Mouse (Mus musculus) midbrain, embryonic 11.5 days (tissue): ENCODE data around the gene Tab1. TPM values are rescaled to one million over a fixed set of nuclear protein-coding genes. Genes with fewer than 3 reads are reported as not detected.
A peak's percentile ranks its signal among the peaks of the same experiment; 100 is the strongest.

ENCODE experiments used
- ATAC-seq: fragments of 200-750 bp; cut with Nextera tagmentation; 2 replicates; pipeline ENCODE4 v1.8.0; 2017; ENCODE audit warnings: moderate TSS enrichment, moderate library complexity; ENCODE audit not compliant: low FRiP score
- DNase-seq: peaks from one replicate; pipeline ENCODE4 v3.0.0; 2015; ENCODE audit warnings: low spot score; ENCODE audit errors: missing footprints
- H3K27ac ChIP-seq: fragments of 300-500 bp; sonication (generic); 2 replicates; pipeline ENCODE4 v1.5.1; 2014; ENCODE audit warnings: low read depth, low read length
- H3K27me3 ChIP-seq: fragments of 300-500 bp; sonication (generic); 2 replicates; pipeline ENCODE4 v1.6.1; 2014; ENCODE audit warnings: mild to moderate bottlenecking, low read length, moderate library complexity, mixed read lengths; ENCODE audit not compliant: control insufficient read depth, insufficient read depth
- H3K36me3 ChIP-seq: fragments of 300-500 bp; sonication (generic); 2 replicates; pipeline ENCODE4 v1.6.1; 2014; ENCODE audit warnings: mild to moderate bottlenecking, low read length, moderate library complexity, mixed read lengths; ENCODE audit not compliant: control insufficient read depth, insufficient read depth
- H3K4me1 ChIP-seq: fragments of 300-500 bp; sonication (generic); 2 replicates; pipeline ENCODE4 v1.6.1; 2014; ENCODE audit warnings: low read length; ENCODE audit not compliant: control insufficient read depth, insufficient read depth
- H3K4me2 ChIP-seq: fragments of 300-500 bp; sonication (generic); 2 replicates; pipeline ENCODE4 v1.6.1; 2014; ENCODE audit warnings: mild to moderate bottlenecking, moderate library complexity
- H3K4me3 ChIP-seq: fragments of 300-500 bp; sonication (generic); 2 replicates; pipeline ENCODE4 v1.5.1; 2014; ENCODE audit warnings: low read depth, low read length
- H3K9ac ChIP-seq: fragments of 300-500 bp; sonication (generic); 2 replicates; pipeline ENCODE4 v1.6.1; 2014; ENCODE audit warnings: low read length
- H3K9me3 ChIP-seq: fragments of 300-500 bp; sonication (generic); 2 replicates; pipeline ENCODE4 v1.6.1; 2016; ENCODE audit warnings: low read length; ENCODE audit not compliant: control insufficient read depth
- WGBS: fragments of 180-500 bp; shearing (Covaris S2); extraction: QIAGEN DNeasy Blood & Tissue Kit; methylation state at CpG from one replicate; pipeline ENCODE4 v1.1.7; 2014; 5-methylcytosine and 5-hydroxymethylcytosine counted together
- polyA plus RNA-seq: library from polyadenylated mRNA; unstranded; fragments of >200 nt; fragmentation: Nextera tagmentation; extraction: Ambion mirVana; gene quantifications from 2 replicates; pipeline ENCODE4 v1.2.1, GENCODE M21; 2014

Gene Tab1
- polyA plus RNA-seq, 1 experiment from 2014 or later, result 29.4 TPM

DNA sequence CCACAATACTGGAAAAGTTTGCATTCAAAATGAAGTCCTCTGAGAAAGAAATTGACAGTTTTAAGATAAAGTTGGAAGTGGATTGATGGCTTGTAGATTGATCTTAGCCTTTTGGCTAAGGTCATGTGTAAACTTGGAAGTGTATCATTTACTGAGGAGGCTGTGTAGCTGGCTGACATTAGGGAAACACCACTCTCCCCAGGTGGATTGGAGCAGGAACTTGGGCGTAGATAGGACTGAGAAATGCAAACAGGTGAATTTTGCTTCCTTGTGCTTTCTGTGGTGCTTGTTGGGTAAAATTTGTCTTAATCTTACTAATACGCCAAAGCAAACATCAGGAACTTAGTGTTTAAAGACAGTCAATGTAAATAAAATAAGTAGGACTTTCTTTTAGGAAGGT is 7.4 kb downstream of the Tab1 start:
- no peak for DNase-seq
- no peak overlapping the region for H3K27ac ChIP-seq
- H3K4me3 ChIP-seq, result no peak overlapping the region
- WGBS, result 94% methylated on average over 2 of the region's 2 CpGs
- no peak for ATAC-seq
- H3K36me3 ChIP-seq, result no peaks in the 10 kb centered on the region
- H3K4me1 ChIP-seq, result no peaks in the 10 kb centered on the region
- no peaks in the 10 kb centered on the region for H3K27me3 ChIP-seq
- H3K4me2 ChIP-seq, result no peak overlapping the region
- no peak overlapping the region for H3K9ac ChIP-seq
- H3K9me3 ChIP-seq, result no peaks in the 10 kb centered on the region

DNA sequence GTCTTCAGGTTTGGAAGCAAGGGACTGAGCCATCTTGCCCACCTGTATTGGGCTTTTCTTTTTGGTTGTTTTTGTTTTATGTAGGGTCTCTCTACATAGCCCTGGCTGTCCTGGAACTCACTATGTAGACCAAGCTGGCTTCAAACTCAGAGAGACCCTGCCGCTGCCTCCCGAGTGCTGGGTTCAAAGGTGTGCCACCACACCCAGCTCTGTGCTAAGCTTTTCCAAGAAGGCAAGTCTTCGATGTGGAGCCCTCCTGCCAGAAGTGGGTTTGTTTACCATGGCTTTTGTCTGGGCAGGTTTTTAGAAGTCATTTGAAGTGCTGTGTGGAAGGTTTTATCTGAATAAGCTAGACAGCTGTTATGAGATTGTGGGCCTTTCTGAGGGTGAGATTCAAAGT is 8.0 kb downstream of the Tab1 start:
- Histone ChIP-seq H3K4me1 (no peaks in the 10 kb centered on the region), H3K4me3 (no peak overlapping the region), H3K9me3 (no peaks in the 10 kb centered on the region), H3K27ac (no peak overlapping the region), H3K36me3 (no peaks in the 10 kb centered on the region), H3K9ac (no peak overlapping the region), H3K4me2 (no peak overlapping the region), H3K27me3 (no peaks in the 10 kb centered on the region)
- no peak for DNase-seq
- 92% methylated on average over 3 of the region's 3 CpGs for WGBS
- no peak for ATAC-seq

- ATAC-seq (no peak), DNase-seq (peak; percentile 56)
- Histone ChIP-seq H3K9ac (no peak overlapping the region), H3K9me3 (no peaks in the 10 kb centered on the region), H3K36me3 (no peaks in the 10 kb centered on the region), H3K4me2 (no peak overlapping the region), H3K27ac (no peak overlapping the region), H3K4me1 (no peaks in the 10 kb centered on the region; the same call in 1 of the 2 replicates), H3K4me3 (no peak overlapping the region), H3K27me3 (no peaks in the 10 kb centered on the region)
- 96% methylated on average over 3 of the region's 3 CpGs for WGBS
Measured at GRCm38 (mm10) chr15:80142130-80142529, 9.2 kb downstream of the Tab1 start.

GRCm38 (mm10) chr15:80143760-80144159 is 10.8 kb downstream of the Tab1 start:
- H3K9me3 ChIP-seq, result no peaks in the 10 kb centered on the region
- no peaks in the 10 kb centered on the region for H3K36me3 ChIP-seq
- no peak overlapping the region for H3K4me2 ChIP-seq
- DNase-seq (no peak), ATAC-seq (no peak)
- H3K27ac ChIP-seq, result no peak overlapping the region
- no peak overlapping the region for H3K4me3 ChIP-seq
- H3K9ac ChIP-seq, result no peak overlapping the region
- H3K27me3 ChIP-seq, result no peaks in the 10 kb centered on the region
- WGBS, result 90% methylated on average over 6 of the region's 6 CpGs
- no peaks in the 10 kb centered on the region; the same call in 1 of the 2 replicates for H3K4me1 ChIP-seq

GRCm38 (mm10) chr15:80145397-80145796 is 12.5 kb downstream of the Tab1 start:
- H3K9me3 ChIP-seq, result no peaks in the 10 kb centered on the region
- H3K4me2 ChIP-seq, result no peak overlapping the region
- H3K27ac ChIP-seq, result no peak overlapping the region
- H3K4me1 ChIP-seq, result no peaks in the 10 kb centered on the region; the same call in 1 of the 2 replicates
- peak; percentile 61 for DNase-seq
- 0 out of 2 replicates have a peak, but pooled peaks cover 2% of the 10 kb centered on the region for H3K36me3 ChIP-seq
- no peak overlapping the region for H3K9ac ChIP-seq
- 94% methylated on average over 5 of the region's 5 CpGs for WGBS
- H3K27me3 ChIP-seq, result no peaks in the 10 kb centered on the region
- no peak for ATAC-seq
- no peak overlapping the region for H3K4me3 ChIP-seq

DNA sequence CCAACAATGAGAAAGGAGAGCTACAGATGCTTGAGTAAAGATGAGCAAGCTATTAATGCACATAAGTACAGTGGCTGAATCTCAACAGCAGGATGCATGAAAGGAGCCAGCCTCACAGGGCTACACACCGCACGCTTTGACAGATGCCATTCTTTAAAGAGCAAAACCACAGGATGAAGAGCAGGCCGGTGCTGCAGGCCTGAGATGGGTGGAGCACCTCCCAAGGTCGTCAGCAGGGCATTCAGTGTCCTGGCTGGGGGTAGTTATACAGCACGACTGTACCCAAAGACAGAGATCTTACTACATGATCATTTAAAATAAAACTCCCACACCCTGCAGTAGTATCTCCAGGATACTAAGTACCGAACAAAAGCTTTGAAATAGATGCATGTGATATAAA is 13.2 kb downstream of the Tab1 start:
- ATAC-seq (no peak), DNase-seq (peak; percentile 77)
- no peaks in the 10 kb centered on the region; the same call in 1 of the 2 replicates for H3K4me1 ChIP-seq
- no peak overlapping the region for H3K4me2 ChIP-seq
- H3K27ac ChIP-seq, result no peak overlapping the region
- 0 out of 2 replicates have a peak, but pooled peaks cover 4% of the 10 kb centered on the region for H3K36me3 ChIP-seq
- H3K4me3 ChIP-seq, result no peak overlapping the region
- H3K27me3 ChIP-seq, result no peaks in the 10 kb centered on the region
- no peaks in the 10 kb centered on the region for H3K9me3 ChIP-seq
- WGBS, result 78% methylated on average over 6 of the region's 6 CpGs
- no peak overlapping the region for H3K9ac ChIP-seq

GRCm38 (mm10) chr15:80147090-80147489 is 14.2 kb downstream of the Tab1 start:
- WGBS, result 83% methylated on average over 13 of the region's 14 CpGs
- peaks cover 6% of the 10 kb centered on the region; the same call in 1 of the 2 replicates for H3K36me3 ChIP-seq
- no peak overlapping the region for H3K4me2 ChIP-seq
- ATAC-seq (no peak), DNase-seq (peak; percentile 54)
- no peak overlapping the region for H3K4me3 ChIP-seq
- no peaks in the 10 kb centered on the region for H3K27me3 ChIP-seq
- no peaks in the 10 kb centered on the region for H3K9me3 ChIP-seq
- no peak overlapping the region for H3K9ac ChIP-seq
- no peaks in the 10 kb centered on the region; the same call in 1 of the 2 replicates for H3K4me1 ChIP-seq
- H3K27ac ChIP-seq, result no peak overlapping the region

DNA sequence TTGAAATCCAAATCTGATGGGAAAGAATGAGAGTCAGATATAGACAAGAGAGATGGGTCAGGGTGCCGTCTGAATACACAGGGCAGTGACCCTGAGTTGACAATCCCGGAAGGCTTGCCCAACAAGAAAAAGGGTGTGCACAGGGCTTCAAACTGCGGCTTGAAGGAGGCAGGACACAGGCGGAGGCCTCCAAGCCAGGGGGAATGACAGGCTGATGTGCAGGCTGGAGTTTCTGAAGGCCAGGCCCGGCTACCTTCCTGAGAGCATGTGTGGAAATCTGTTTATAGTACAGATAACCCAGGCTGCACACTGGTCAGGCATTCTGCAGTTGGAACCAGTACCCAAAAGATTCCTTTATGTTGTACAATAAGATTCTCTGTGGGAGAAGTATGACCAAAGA is 14.6 kb downstream of the Tab1 start:
- WGBS, result 69% methylated on average over 5 of the region's 5 CpGs
- H3K36me3 ChIP-seq, result peaks cover 6% of the 10 kb centered on the region; the same call in 1 of the 2 replicates
- H3K9ac ChIP-seq, result no peak overlapping the region
- H3K9me3 ChIP-seq, result no peaks in the 10 kb centered on the region
- ATAC-seq, result no peak
- H3K4me3 ChIP-seq, result no peak overlapping the region
- H3K27me3 ChIP-seq, result no peaks in the 10 kb centered on the region
- H3K4me2 ChIP-seq, result no peak overlapping the region
- peak; percentile 76 for DNase-seq
- no peak overlapping the region for H3K27ac ChIP-seq
- H3K4me1 ChIP-seq, result no peaks in the 10 kb centered on the region; the same call in 1 of the 2 replicates

- Histone ChIP-seq H3K4me3 (no peak overlapping the region), H3K27ac (no peak overlapping the region), H3K4me2 (no peak overlapping the region), H3K27me3 (no peaks in the 10 kb centered on the region), H3K4me1 (no peaks in the 10 kb centered on the region; the same call in 1 of the 2 replicates), H3K9ac (no peak overlapping the region), H3K36me3 (peaks cover 11% of the 10 kb centered on the region; the same call in 1 of the 2 replicates), H3K9me3 (no peaks in the 10 kb centered on the region)
- 85% methylated on average over 8 of the region's 8 CpGs for WGBS
- DNase-seq (peak; percentile 64), ATAC-seq (no peak)
Measured at GRCm38 (mm10) chr15:80148565-80148964, 15.6 kb downstream of the Tab1 start.
